Mouse (Mus musculus): Measurements from ENCODE around the gene Fancb.

Fancb gene

DNA sequence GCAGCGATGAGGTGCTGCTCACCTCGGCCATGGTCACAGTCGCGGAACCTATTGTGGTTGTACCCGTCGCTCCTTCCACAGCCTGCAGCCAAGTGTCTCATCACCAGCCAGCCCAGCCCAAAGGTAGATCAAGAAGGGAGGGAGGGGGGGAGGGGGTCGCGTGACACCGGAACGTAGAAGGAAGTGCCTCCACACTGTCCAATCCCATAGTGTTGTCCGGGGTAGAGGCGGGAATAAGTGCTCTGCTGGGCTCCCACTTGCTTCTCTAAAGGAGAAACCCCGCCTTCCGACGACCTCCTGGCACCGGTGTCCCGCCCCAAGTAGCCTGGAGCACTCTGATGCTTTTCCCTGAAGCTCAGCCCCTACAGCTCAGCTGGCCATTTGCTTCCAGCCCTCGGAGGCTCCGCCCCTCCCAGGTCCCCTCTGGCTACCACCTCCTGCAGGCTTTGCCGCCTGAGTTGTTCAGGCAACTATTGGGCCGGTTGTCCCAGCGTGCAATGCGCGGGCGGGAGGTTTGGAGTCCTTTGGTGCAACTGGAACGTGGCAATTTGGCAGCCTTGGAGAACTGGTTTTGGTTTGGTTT lies at the start of gene Fancb, which contains the start of gene Mospd2:
Gene Fancb, plus strand, starts transcription at position 400 of the 583 bp plus-strand sequence.
Gene Mospd2, minus strand, starts transcription at position 183 of the 583 bp plus-strand sequence.
- DNase-seq = peak; percentile 95

DNA sequence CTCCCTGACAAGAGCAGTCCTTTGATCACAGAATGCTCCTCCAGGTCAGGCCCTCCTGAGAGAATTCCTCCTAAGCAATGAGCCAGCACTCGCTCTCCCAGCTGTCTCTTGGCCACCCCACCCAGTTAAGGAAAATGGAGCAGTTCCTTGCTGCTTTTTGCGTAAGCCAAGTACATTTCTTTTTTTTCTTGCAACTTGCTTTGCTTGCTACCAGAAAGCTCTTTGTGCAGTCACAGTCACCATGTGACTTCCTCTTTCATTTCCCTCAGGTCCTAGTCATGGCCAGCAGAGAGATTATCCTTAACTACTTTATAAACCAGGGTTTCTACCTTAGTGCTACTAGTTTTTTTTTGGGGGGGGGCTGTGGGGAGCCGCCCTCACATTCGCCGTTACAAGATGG lies 38.9 kb upstream of the Fancb start:
- DNase-seq = no peak

DNA sequence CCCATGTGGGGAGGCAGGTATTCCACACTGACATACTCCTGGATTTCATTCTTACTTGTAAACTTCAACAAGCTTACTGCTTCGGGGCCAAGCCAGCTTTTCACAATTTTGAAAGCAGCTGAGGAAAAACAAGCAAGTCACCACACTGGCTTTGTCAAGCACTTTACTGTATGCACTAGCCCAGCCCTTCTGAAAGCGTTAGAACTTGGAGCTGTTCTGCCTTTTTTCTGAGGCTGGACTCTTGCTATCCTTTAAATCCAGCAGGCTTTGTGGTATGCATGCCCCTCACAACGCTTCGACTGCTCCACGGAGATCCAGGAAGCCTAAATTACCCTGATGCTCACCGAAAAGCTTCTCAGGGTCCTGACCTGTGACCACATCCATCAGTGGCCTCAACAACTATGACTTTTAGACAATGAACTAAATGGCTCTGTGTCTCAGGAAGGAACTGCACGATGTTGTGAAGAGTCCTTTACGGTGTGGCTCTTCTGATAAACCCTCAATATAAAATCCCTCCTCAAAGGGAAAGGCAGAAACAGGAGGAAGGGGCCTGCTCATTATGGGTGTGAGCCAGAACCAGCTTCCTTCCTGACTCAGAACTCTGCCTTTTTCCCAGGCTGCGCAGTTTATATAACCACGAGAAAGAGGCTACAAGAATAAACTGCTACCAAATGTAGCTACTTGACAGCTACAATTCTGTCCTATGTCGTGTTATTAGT lies 28.4 kb upstream of the Fancb start:
- no peak for DNase-seq

DNA sequence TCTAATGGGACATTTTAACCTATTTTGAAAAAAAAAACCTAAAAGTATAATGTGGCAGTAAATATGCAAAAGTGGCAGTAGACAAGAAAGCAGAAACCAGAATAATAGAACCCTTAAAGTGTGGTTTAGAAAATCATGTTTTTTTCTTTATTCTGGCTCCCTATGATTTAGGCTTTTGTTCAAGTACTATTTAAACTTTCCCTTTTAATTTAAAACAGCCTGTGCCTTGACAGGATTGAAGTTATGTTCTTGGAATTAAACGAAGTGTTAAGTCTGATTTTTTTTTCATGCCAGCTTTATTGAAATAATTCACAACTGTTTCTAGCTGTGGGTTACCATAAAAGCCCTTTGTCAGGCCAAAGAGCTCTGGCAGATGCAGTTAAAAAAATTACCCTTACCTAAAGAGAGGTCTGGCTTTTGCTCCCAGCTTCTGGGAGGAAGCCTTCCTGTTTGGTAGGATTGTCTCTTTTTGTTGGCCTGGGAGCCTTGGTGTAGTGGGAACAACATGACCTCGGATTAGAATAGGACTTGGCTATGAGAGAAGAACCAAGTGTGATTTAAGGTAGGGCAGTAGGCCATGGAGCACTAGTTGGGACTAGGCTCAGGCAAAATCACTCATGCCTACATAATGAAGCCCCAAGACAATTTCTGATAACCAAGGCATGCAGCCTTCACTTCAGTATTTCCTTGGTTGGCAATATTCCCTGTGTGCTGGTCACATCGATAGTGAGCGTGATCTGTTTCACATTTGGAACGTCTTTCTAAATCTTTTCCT lies 27.6 kb upstream of the Fancb start:
- no peak for DNase-seq

- DNase-seq = no peak
Measured at GRCm38 (mm10) chrX:164965750-164966448, 14.5 kb upstream of the Fancb start.

DNA sequence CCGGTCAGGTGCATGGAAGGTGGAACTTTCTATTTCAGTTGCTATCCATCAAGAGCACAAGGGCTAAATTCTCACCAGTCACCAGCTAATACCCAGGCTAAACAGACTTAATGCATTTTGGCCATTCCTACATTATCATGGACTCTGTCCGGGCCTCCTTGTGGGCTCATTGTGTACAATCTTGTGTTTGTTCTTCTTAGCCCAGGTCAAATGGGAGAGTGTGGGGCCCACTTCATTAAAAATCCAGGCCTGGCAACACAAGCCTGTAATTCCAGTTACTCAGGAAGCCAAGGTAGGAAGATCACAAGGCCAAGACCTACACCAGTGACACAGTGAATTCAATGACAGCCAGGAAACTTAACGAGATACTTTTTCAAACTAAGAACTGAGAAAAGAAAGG lies 9.2 kb upstream of the Fancb start:
- DNase-seq = no peak

- DNase-seq = no peak
Measured at GRCm38 (mm10) chrX:164978866-164979265, 1.5 kb upstream of the Fancb start.

- DNase-seq = no peak
Measured at GRCm38 (mm10) chrX:165003141-165003540, 22.7 kb downstream of the Fancb start.

DNA sequence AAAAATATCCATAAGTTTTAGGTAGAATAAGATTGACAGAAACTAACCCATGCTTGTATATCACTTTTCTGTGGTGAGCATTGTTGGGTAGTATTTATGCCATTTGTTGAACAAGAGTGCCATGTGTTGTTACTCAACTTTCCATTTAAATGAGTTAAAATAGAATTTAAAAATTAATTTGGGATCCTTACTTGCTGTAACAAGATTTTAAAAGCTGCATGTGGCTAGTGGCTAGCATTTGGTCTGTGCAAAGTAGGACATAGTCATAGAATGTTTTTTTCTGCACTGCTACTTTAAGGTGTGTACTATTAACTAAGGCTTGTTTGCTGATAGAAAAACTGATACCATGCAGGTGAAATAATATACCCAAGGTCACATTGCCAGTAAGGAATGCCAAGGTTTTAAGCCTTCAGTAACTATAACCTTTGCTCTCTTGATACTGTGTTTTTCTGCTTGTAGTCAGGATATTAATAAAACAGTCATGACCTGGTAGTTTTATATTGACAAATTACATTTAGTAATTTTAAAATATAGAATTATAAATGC lies 24.5 kb downstream of the Fancb start, which contains the start of gene Gm17604:
Gene Gm17604, minus strand, starts transcription at position 51 of the 546 bp plus-strand sequence.
- DNase-seq = no peak
